Mouse (Mus musculus) liver, embryonic 14.5 days (tissue): Measurements from ENCODE around the gene Mdm2.

Source experiments
- CTCF ChIP-seq: IDR thresholded peaks from 2 replicates; pipeline ENCODE4 v1.5.1; 2016; ENCODE audit warnings: antibody characterized with exemption, low read depth, control low read depth
- EP300 ChIP-seq: IDR thresholded peaks from 2 replicates; pipeline ENCODE4 v1.6.1; 2016; ENCODE audit warnings: antibody characterized with exemption, low read depth

DNA sequence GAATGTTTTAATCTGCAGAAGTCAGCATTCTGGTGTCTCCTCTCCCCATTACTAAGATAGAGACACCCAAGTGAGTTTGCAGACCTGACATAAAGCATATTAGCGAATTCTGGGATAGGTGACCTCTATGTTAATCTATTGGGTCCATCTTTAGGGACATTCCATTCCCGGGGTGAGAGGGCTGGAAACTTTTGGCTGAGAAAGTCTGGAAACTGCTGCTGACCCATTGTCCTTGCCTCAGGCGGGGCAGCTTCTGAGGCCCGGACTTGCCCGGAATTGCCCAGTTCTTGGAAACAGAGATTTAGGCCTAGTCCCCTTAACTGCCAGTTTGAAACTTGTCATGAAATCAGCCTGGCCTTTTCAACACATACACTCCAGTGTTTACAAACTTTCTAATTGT, 850 bp upstream of the Mdm2 start:
- no peak for TF ChIP-seq EP300
- no peak for TF ChIP-seq CTCF
